Mouse (Mus musculus) left cerebral cortex, adult 8-10 months (tissue): ENCODE results near the gene 4930556J24Rik. TPM values are rescaled to one million over a fixed set of nuclear protein-coding genes. Genes with fewer than 3 reads are reported as not detected.
"Not testable (repeated sequence)": the region's sequence is repeated elsewhere in the genome, so short reads cannot be mapped to it uniquely, and the experiment has no call there.

Source experiments
- DNase-seq, 2 experiments: peaks; one replicate each; pipeline ENCODE4 v3.0.0; 2022; ENCODE audit warnings: low spot score in 2 of 2
- total RNA-seq, 4 experiments: library from RNA; stranded (reverse); gene quantifications; 2 replicates each; pipeline ENCODE4 v1.2.4; 2022

4930556J24Rik gene
- total RNA-seq, 4 experiments from 2014 or later: not detected

- DNase-seq: no peak
These were observed 53.8 kb downstream of the 4930556J24Rik start for GRCm38 (mm10) chr11:3922731-3923130.

GRCm38 (mm10) chr11:3922115-3922514 is 54.5 kb downstream of the 4930556J24Rik start:
- DNase-seq: no peak

- no peak for DNase-seq
These were observed 55.2 kb downstream of the 4930556J24Rik start for GRCm38 (mm10) chr11:3921281-3921850.

GRCm38 (mm10) chr11:3920476-3920875 is 56.1 kb downstream of the 4930556J24Rik start:
- no peak for DNase-seq

- DNase-seq: no peak
These were observed 57.8 kb downstream of the 4930556J24Rik start for GRCm38 (mm10) chr11:3918738-3919137.

GRCm38 (mm10) chr11:3914109-3914840 is 62.3 kb downstream of the 4930556J24Rik start, which contains the start of gene Slc35e4:
Gene Slc35e4 (minus strand): TSS chr11:3914664.
- DNase-seq: peak in 1 of 2 experiments; percentile 88

- peak; percentile 84 to 94 for DNase-seq
These were observed 63.1 kb downstream of the 4930556J24Rik start for GRCm38 (mm10) chr11:3913316-3914108.

GRCm38 (mm10) chr11:3912875-3913271 is 63.7 kb downstream of the 4930556J24Rik start:
- DNase-seq: no peak

- no peak for DNase-seq
These were observed 64.3 kb downstream of the 4930556J24Rik start for GRCm38 (mm10) chr11:3912100-3912874.

GRCm38 (mm10) chr11:3911440-3911839 is 65.1 kb downstream of the 4930556J24Rik start:
- not testable (repeated sequence) for DNase-seq

GRCm38 (mm10) chr11:3910513-3911310 is 65.9 kb downstream of the 4930556J24Rik start:
- DNase-seq: no peak

GRCm38 (mm10) chr11:3909236-3909635 is 67.3 kb downstream of the 4930556J24Rik start:
- no peak for DNase-seq

GRCm38 (mm10) chr11:3905446-3905845 is 71.1 kb downstream of the 4930556J24Rik start:
- DNase-seq: no peak

- no peak for DNase-seq
These were observed 71.9 kb downstream of the 4930556J24Rik start for GRCm38 (mm10) chr11:3904673-3905072.

GRCm38 (mm10) chr11:3903046-3903445 is 73.5 kb downstream of the 4930556J24Rik start:
- DNase-seq: peak in 1 of 2 experiments; percentile 76

GRCm38 (mm10) chr11:3902516-3902915 is 74.1 kb downstream of the 4930556J24Rik start:
- no peak for DNase-seq

GRCm38 (mm10) chr11:3900296-3900695 is 76.3 kb downstream of the 4930556J24Rik start:
- DNase-seq: no peak

GRCm38 (mm10) chr11:3895933-3896332 is 80.6 kb downstream of the 4930556J24Rik start:
- no peak for DNase-seq

GRCm38 (mm10) chr11:3895458-3895857 is 81.1 kb downstream of the 4930556J24Rik start:
- no peak for DNase-seq
